Mouse (Mus musculus): ENCODE results near the gene Baz1a. TPM values are rescaled to one million over a fixed set of nuclear protein-coding genes. Genes with fewer than 3 reads are reported as not detected.

Baz1a gene
- total RNA-seq (2021): 1 to 10 TPM; 3.6 to 4.8 TPM
- long read RNA-seq, experiment 1: 0 reads
- long read RNA-seq, experiment 2: 0 reads

- intact Hi-C loops (cut with DNase I; ENCODE audit: low total_unique reads): no loop called here
- no peak for DNase-seq
Observed at GRCm38 (mm10) chr12:55013626-55014398, at the start of gene Baz1a. Baz1a (minus strand) TSS chr12:55014348.

- intact Hi-C loops (cut with DNase I; ENCODE audit: low total_unique reads): no loop called here
Observed at GRCm38 (mm10) chr12:55062141-55062540, 48.0 kb upstream of the Baz1a start.

GRCm38 (mm10) chr12:55061006-55061405, 46.9 kb upstream of the Baz1a start:
- intact Hi-C loops (cut with DNase I; ENCODE audit: low total_unique reads): no loop called here
- DNase-seq: no peak

More at GRCm38 (mm10) chr12:55062141-55062540, 48.0 kb upstream of the Baz1a start:
- DNase-seq: no peak

GRCm38 (mm10) chr12:55060212-55060898, 46.2 kb upstream of the Baz1a start:
- intact Hi-C loops (cut with DNase I; ENCODE audit: low total_unique reads): no loop called here
- no peak for DNase-seq

- no peak for DNase-seq
- intact Hi-C loops (cut with DNase I; ENCODE audit: low total_unique reads): no loop called here
Observed at GRCm38 (mm10) chr12:55059812-55060211, 45.7 kb upstream of the Baz1a start.

- no peak for DNase-seq
- intact Hi-C loops (cut with DNase I; ENCODE audit: low total_unique reads): no loop called here
Observed at GRCm38 (mm10) chr12:55058865-55059615, 44.9 kb upstream of the Baz1a start.

- intact Hi-C loops (cut with DNase I; ENCODE audit: low total_unique reads): no loop called here
- no peak for DNase-seq
Observed at GRCm38 (mm10) chr12:55056703-55057102, 42.6 kb upstream of the Baz1a start.

GRCm38 (mm10) chr12:55054551-55055241, 40.5 kb upstream of the Baz1a start:
- intact Hi-C loops (cut with DNase I; ENCODE audit: low total_unique reads): no loop called here
- no peak for DNase-seq

GRCm38 (mm10) chr12:55053267-55053666, 39.1 kb upstream of the Baz1a start:
- DNase-seq: no peak
- intact Hi-C loops (cut with DNase I; ENCODE audit: low total_unique reads): no loop called here

GRCm38 (mm10) chr12:55051210-55052173, 37.3 kb upstream of the Baz1a start:
- no peak for DNase-seq
- intact Hi-C loops (cut with DNase I; ENCODE audit: low total_unique reads): no loop called here

- intact Hi-C loops (cut with DNase I; ENCODE audit: low total_unique reads): no loop called here
- DNase-seq: no peak
Observed at GRCm38 (mm10) chr12:55049731-55050353, 35.7 kb upstream of the Baz1a start.

GRCm38 (mm10) chr12:55041011-55041410, 26.9 kb upstream of the Baz1a start:
- no peak for DNase-seq
- intact Hi-C loops (cut with DNase I; ENCODE audit: low total_unique reads): no loop called here

- DNase-seq: no peak
- intact Hi-C loops (cut with DNase I; ENCODE audit: low total_unique reads): no loop called here
Observed at GRCm38 (mm10) chr12:55027088-55027487, 12.9 kb upstream of the Baz1a start.

- intact Hi-C loops (cut with DNase I; ENCODE audit: low total_unique reads): no loop called here
- DNase-seq: no peak
Observed at GRCm38 (mm10) chr12:55023284-55023683, 9.1 kb upstream of the Baz1a start.

- DNase-seq: no peak
- intact Hi-C loops (cut with DNase I; ENCODE audit: low total_unique reads): no loop called here
Observed at GRCm38 (mm10) chr12:55019421-55019877, 5.3 kb upstream of the Baz1a start.

- intact Hi-C loops (cut with DNase I; ENCODE audit: low total_unique reads): no loop called here
- no peak for DNase-seq
Observed at GRCm38 (mm10) chr12:55017119-55017721, 3.1 kb upstream of the Baz1a start.

- intact Hi-C loops (cut with DNase I; ENCODE audit: low total_unique reads): no loop called here
- DNase-seq: no peak
Observed at GRCm38 (mm10) chr12:55016339-55017118, 2.4 kb upstream of the Baz1a start.

Data from gastrocnemius, postnatal 14 days (tissue).